22 mouse cellular contexts compared by ENCODE assay signal in the genomic region with DNA sequence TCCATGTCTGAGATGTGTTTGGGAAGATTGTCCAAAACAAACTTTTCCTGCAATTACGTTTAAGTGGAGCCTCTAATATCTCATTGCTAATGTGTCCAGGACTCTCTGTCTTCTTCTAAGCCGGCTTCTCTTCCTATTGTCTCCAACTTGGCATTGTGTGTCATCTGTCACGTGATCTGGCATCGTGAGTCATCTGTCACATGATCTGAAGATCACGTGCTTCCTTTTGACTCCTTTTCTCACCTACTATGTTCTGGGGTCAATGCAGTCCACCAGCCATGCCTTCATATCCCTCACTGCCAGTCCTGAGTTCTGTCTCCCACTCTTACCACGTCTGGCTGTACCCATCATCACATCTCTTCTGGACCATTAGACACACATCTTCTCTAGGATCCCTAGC.
DNase-seq lines count a peak whose midpoint lies in the region; ATAC-seq and TF ChIP-seq lines count a peak whose summit lies in the region.
"Had no signal": no experiment of that assay in that cellular context is flagged by ENCODE, and none has a peak within 500 bp of the region (broad histone marks: within the 10 kb centered on the region; RNA-seq: fewer than 3 reads in every experiment).

No protein-coding gene starts in this region.

- no peaks in the 10 kb centered on the region for H3K4me1 ChIP-seq in megakaryocyte, embryonic 14.5 days
- H3K4me1 ChIP-seq in CH12.LX (ENCODE audit: control insufficient read depth in 1 of 2, insufficient read depth in 2 of 2): peaks cover 0 to 1% of the 10 kb centered on the region in 2 experiments; a peak in 1 of 4 replicates

- in situ Hi-C loops in CH12.LX (cut with MboI; ENCODE audit: low pct_ligation_motif_present, low pct_unique_long_range_greater_than_20kb, low sequenced_read_pairs): no loop called here

- H3ac ChIP-seq in C2C12 (ENCODE audit: control insufficient read depth, insufficient read length, low read depth): no peak overlapping the region

- H3K4me2 ChIP-seq in CH12.LX (ENCODE audit: insufficient read depth, low read depth, poor library complexity, severe bottlenecking): peak overlapping the region; percentile 46; the same call in 1 of the 2 replicates

- H3K27me3 ChIP-seq in megakaryocyte, embryonic 14.5 days (replicated peaks): no peaks in the 10 kb centered on the region
- H3K27me3 ChIP-seq in C2C12 (ENCODE audit: control insufficient read depth, insufficient read depth, insufficient read length): no peaks in the 10 kb centered on the region
- H3K27me3 ChIP-seq in CH12.LX (replicated peaks): no peaks in the 10 kb centered on the region
- H3K27me3 ChIP-seq: Patski had no signal

- peak overlapping the region; percentile 11 for H3K4me3 ChIP-seq in megakaryocyte, embryonic 14.5 days (replicated peaks)
- H3K4me3 ChIP-seq in C2C12 (ENCODE audit: insufficient read depth, poor library complexity, severe bottlenecking): no peak overlapping the region
- H3K4me3 ChIP-seq in CH12.LX (replicated peaks in 1 of 3; ENCODE audit: low read depth in 2 of 3, low read length in 2 of 3, poor library complexity in 1 of 3): peak overlapping the region in 1 of 3 experiments; percentile 1

- TF ChIP-seq EP300 in CH12.LX (IDR thresholded peaks at IDR 0.05; ENCODE audit: low read length): no peak

- no peak for TF ChIP-seq POLR2A in CH12.LX (IDR thresholded peaks at IDR 0.05; ENCODE audit: low read depth, low read length)

- dilution Hi-C loops in CH12.LX (cut with MboI; ENCODE audit: extremely low pct_ligation_motif_present, extremely low pct_unique_long_range_greater_than_20kb, low sequenced_read_pairs): no loop called here

- peaks cover 8% of the 10 kb centered on the region for H3K9me3 ChIP-seq in megakaryocyte, embryonic 14.5 days
- H3K9me3 ChIP-seq in CH12.LX (replicated peaks; ENCODE audit: low read length): no peaks in the 10 kb centered on the region

- H3K36me3 ChIP-seq in megakaryocyte, embryonic 14.5 days (replicated peaks; ENCODE audit: low read length): no peaks in the 10 kb centered on the region
- H3K36me3 ChIP-seq in C2C12 (ENCODE audit: control insufficient read depth, insufficient read depth) (no peaks in the 10 kb centered on the region), CH12.LX (replicated peaks in 1 of 2; ENCODE audit: control insufficient read depth in 1 of 2, insufficient read depth in 1 of 2, low read length in 1 of 2) (no peaks in the 10 kb centered on the region)
- H3K36me3 ChIP-seq: G1E had no signal

- no peaks in the 10 kb centered on the region for H3K79me3 ChIP-seq in C2C12 (ENCODE audit: low read depth)

- TF ChIP-seq CTCF in C2C12 (IDR thresholded peaks at IDR 0.05; ENCODE audit: control insufficient read depth, insufficient read depth, insufficient read length) (no peak), CH12.LX (conservative IDR thresholded peaks at IDR 0.05 in 1 of 2, IDR thresholded peaks at IDR 0.05 in 1 of 2; ENCODE audit: low read depth in 2 of 2, low read length in 2 of 2) (no peak)

- no peak overlapping the region for H3K27ac ChIP-seq in CH12.LX (ENCODE audit: insufficient read depth, low read depth)

- no peak for ATAC-seq in megakaryocyte, adult 5-6 weeks (ENCODE audit: poor library complexity, severe bottlenecking)
- ATAC-seq: activated CD4-positive, CD25-positive, alpha-beta regulatory T cell, adult 4 months; CD4-positive, CD25-positive, alpha-beta regulatory T cell, adult 4 months; Patski had no signal

- TF ChIP-seq RAD21 in CH12.LX (IDR thresholded peaks at IDR 0.05; ENCODE audit: low read depth, low read length): no peak

- H3K79me2 ChIP-seq in C2C12 (ENCODE audit: control insufficient read depth, insufficient read depth) (no peaks in the 10 kb centered on the region), CH12.LX (replicated peaks; ENCODE audit: control insufficient read depth, extremely low read depth, insufficient read depth, poor library complexity, severe bottlenecking) (no peaks in the 10 kb centered on the region)

- no peak for DNase-seq in CH12.LX (ENCODE audit: extremely low read depth)
- no peak for DNase-seq in thymus, adult 18-20 months
- no peak for DNase-seq in ovary, postnatal 14 days (ENCODE audit: low spot score)
- DNase-seq: adrenal gland, adult 2 months; adrenal gland, adult 8-10 months; adrenal gland, postnatal 10 days; adrenal gland, postnatal 14 days; adrenal gland, postnatal 25 days; adrenal gland, postnatal 36 days; B cell, adult 2 months; cerebellum, adult 11 months; cerebellum, adult 11-12 months; cerebellum, adult 18-20 months; cerebellum, adult 2 months; cerebellum, adult 8-10 months had no signal

- H3K9ac ChIP-seq in CH12.LX (ENCODE audit: insufficient read depth, low read depth): no peak overlapping the region

TF ChIP-seq in C2C12, 6 proteins besides CTCF, POLR2A, EP300 and RAD21:
- TF ChIP-seq USF1 (IDR thresholded peaks at IDR 0.05; ENCODE audit: low read depth): peak; percentile 53
- no peak for TF ChIP-seq MAX (IDR thresholded peaks at IDR 0.05)

TF ChIP-seq in CH12.LX, 34 proteins besides CTCF, POLR2A, EP300 and RAD21:
- TF ChIP-seq MAX (IDR thresholded peaks at IDR 0.05; ENCODE audit: low read length) (0 out of 2 replicates have a peak, but pooled peaks have one; percentile 44), NRF1 (IDR thresholded peaks at IDR 0.05; ENCODE audit: low read depth, low read length) (no peak), SIN3A (IDR thresholded peaks at IDR 0.05; ENCODE audit: low read length) (no peak), JUND (conservative IDR thresholded peaks at IDR 0.05; ENCODE audit: low read depth, low read length) (no peak), MYC (IDR thresholded peaks at IDR 0.05; ENCODE audit: low read depth, low read length) (no peak), KAT2A (IDR thresholded peaks at IDR 0.05; ENCODE audit: insufficient replicate concordance, low read length) (no peak), ZMIZ1 (IDR thresholded peaks at IDR 0.05; ENCODE audit: low read depth, low read length) (no peak), CHD2 (IDR thresholded peaks at IDR 0.05; ENCODE audit: low read length) (no peak), TCF12 (IDR thresholded peaks at IDR 0.05; ENCODE audit: low read depth, low read length) (no peak), HCFC1 (IDR thresholded peaks at IDR 0.05; ENCODE audit: low read depth, low read length) (no peak), UBTF (IDR thresholded peaks at IDR 0.05; ENCODE audit: low read depth, low read length) (no peak), SMC3 (IDR thresholded peaks at IDR 0.05; ENCODE audit: low read depth, low read length) (no peak), NELFE (IDR thresholded peaks at IDR 0.05; ENCODE audit: low read depth, low read length) (no peak), BHLHE40 (IDR thresholded peaks at IDR 0.05; ENCODE audit: low read depth, low read length) (peak; percentile 70), ELF1 (IDR thresholded peaks at IDR 0.05; ENCODE audit: low read depth, low read length) (no peak), ETS1 (conservative IDR thresholded peaks at IDR 0.05; ENCODE audit: low read depth, low read length) (no peak), MXI1 (IDR thresholded peaks at IDR 0.05; ENCODE audit: low read depth, low read length) (no peak), USF1 (IDR thresholded peaks at IDR 0.05; ENCODE audit: low read depth, low read length) (peak; percentile 55), USF2 (conservative IDR thresholded peaks at IDR 0.05; ENCODE audit: low read depth, low read length) (peak; percentile 71)
